Mouse (Mus musculus) hindbrain, embryonic 13.5 days (tissue): ENCODE data around the gene Kcna4. TPM values are rescaled to one million over a fixed set of nuclear protein-coding genes. Genes with fewer than 3 reads are reported as not detected.

Experiments
- ATAC-seq: fragments of 200-750 bp; cut with Nextera tagmentation; 2 replicates; pipeline ENCODE4 v1.8.0; 2017; ENCODE audit warnings: moderate TSS enrichment; ENCODE audit not compliant: low FRiP score
- H3K27ac ChIP-seq: fragments of 300-500 bp; sonication (generic); 2 replicates; pipeline ENCODE4 v1.5.1; 2015; ENCODE audit warnings: inconsistent platforms, mild to moderate bottlenecking, moderate library complexity
- H3K27me3 ChIP-seq: fragments of 300-500 bp; sonication (generic); 2 replicates; pipeline ENCODE4 v1.6.1; 2015; ENCODE audit warnings: mild to moderate bottlenecking, inconsistent platforms
- H3K36me3 ChIP-seq: fragments of 300-500 bp; sonication (generic); 2 replicates; pipeline ENCODE4 v1.6.1; 2015; ENCODE audit warnings: mild to moderate bottlenecking, inconsistent platforms
- H3K4me1 ChIP-seq: fragments of 300-500 bp; sonication (generic); replicated peaks from 2 replicates; pipeline ENCODE4 v1.6.1; 2015; ENCODE audit warnings: inconsistent platforms
- H3K4me2 ChIP-seq: fragments of 300-500 bp; sonication (generic); 2 replicates; pipeline ENCODE4 v1.6.1; 2015; ENCODE audit warnings: inconsistent platforms, mild to moderate bottlenecking, moderate library complexity
- H3K4me3 ChIP-seq: fragments of 300-500 bp; sonication (generic); 2 replicates; pipeline ENCODE4 v1.5.1; 2015; ENCODE audit warnings: mild to moderate bottlenecking, inconsistent platforms
- H3K9ac ChIP-seq: fragments of 300-500 bp; sonication (generic); 2 replicates; pipeline ENCODE4 v1.6.1; 2015; ENCODE audit warnings: mild to moderate bottlenecking, inconsistent platforms
- H3K9me3 ChIP-seq: fragments of 300-500 bp; sonication (generic); 2 replicates; pipeline ENCODE4 v1.6.1; 2016; ENCODE audit warnings: inconsistent platforms
- WGBS: fragments of 180-500 bp; shearing (Covaris S2); methylation state at CpG from one replicate; pipeline ENCODE4 v1.1.7; 2015; 5-methylcytosine and 5-hydroxymethylcytosine counted together
- polyA plus RNA-seq: library from polyadenylated mRNA; unstranded; fragments of >200 nt; fragmentation: Nextera tagmentation; extraction: Ambion mirVana; gene quantifications from 2 replicates; pipeline ENCODE4 v1.2.1, GENCODE M21; 2015

Gene Kcna4
- polyA plus RNA-seq, 1 experiment from 2014 or later, result 7.2 TPM

- WGBS, result 91% methylated on average over 3 of the region's 3 CpGs
- H3K27ac ChIP-seq, result no peak overlapping the region
- ATAC-seq, result no peak
These were observed 36.8 kb downstream of the Kcna4 start for GRCm38 (mm10) chr2:107327276-107327675.

GRCm38 (mm10) chr2:107341291-107341690 lies 50.9 kb downstream of the Kcna4 start:
- Histone ChIP-seq H3K4me2 (no peak overlapping the region), H3K9ac (no peak overlapping the region), H3K4me3 (no peak overlapping the region), H3K4me1 (peaks cover 7% of the 10 kb centered on the region; the same call in 1 of the 2 replicates), H3K27me3 (no peaks in the 10 kb centered on the region), H3K9me3 (no peaks in the 10 kb centered on the region), H3K36me3 (no peaks in the 10 kb centered on the region), H3K27ac (no peak overlapping the region)
- no peak for ATAC-seq
- 88% methylated on average over 3 of the region's 3 CpGs for WGBS

More at GRCm38 (mm10) chr2:107327276-107327675, 36.8 kb downstream of the Kcna4 start:
- Histone ChIP-seq H3K4me2 (no peak overlapping the region), H3K4me1 (no peaks in the 10 kb centered on the region; the same call in 1 of the 2 replicates), H3K36me3 (no peaks in the 10 kb centered on the region), H3K4me3 (no peak overlapping the region), H3K9me3 (no peaks in the 10 kb centered on the region), H3K9ac (no peak overlapping the region), H3K27me3 (no peaks in the 10 kb centered on the region)

- peaks cover 7% of the 10 kb centered on the region; the same call in 1 of the 2 replicates for H3K4me1 ChIP-seq
- no peaks in the 10 kb centered on the region for H3K9me3 ChIP-seq
- peak overlapping the region; percentile 82 for H3K27ac ChIP-seq
- H3K9ac ChIP-seq, result no peak overlapping the region
- H3K4me2 ChIP-seq, result no peak overlapping the region
- no peaks in the 10 kb centered on the region for H3K36me3 ChIP-seq
- ATAC-seq, result peak; percentile 92
- H3K27me3 ChIP-seq, result no peaks in the 10 kb centered on the region
- WGBS, result 54% methylated on average over 4 of the region's 4 CpGs
- H3K4me3 ChIP-seq, result no peak overlapping the region
These were observed 54.4 kb downstream of the Kcna4 start for GRCm38 (mm10) chr2:107344807-107345206.

- Histone ChIP-seq H3K4me3 (no peak overlapping the region), H3K4me1 (peaks cover 7% of the 10 kb centered on the region; the same call in 1 of the 2 replicates), H3K36me3 (no peaks in the 10 kb centered on the region), H3K4me2 (no peak overlapping the region), H3K9me3 (no peaks in the 10 kb centered on the region), H3K27ac (peak overlapping the region; percentile 82), H3K9ac (no peak overlapping the region), H3K27me3 (no peaks in the 10 kb centered on the region)
- ATAC-seq, result peak; percentile 76
- 61% methylated on average over 4 of the region's 4 CpGs for WGBS
These were observed 54.9 kb downstream of the Kcna4 start for GRCm38 (mm10) chr2:107345299-107345698.

Other genes starting within 250 kb of the Kcna4 start
- gene Fshb, start 231.0 kb upstream of the Kcna4 start, polyA plus RNA-seq, result not detected in 2 replicates